Mouse (Mus musculus): ENCODE data around the gene Dgkz. TPM values are rescaled to one million over a fixed set of nuclear protein-coding genes. Genes with fewer than 3 reads are reported as not detected.

Dgkz gene
- total RNA-seq, 2 experiments from 2014 or later: 28.1 to 35.5 TPM

- intact Hi-C loops (cut with DNase I): loop anchor here (2.0 to 5.0 kb wide), 3 partner anchors 13 to 112 kb away; no protein-coding TSS in a partner anchor
- no peak for DNase-seq
Measured at GRCm38 (mm10) chr2:91945483-91945882, 30.2 kb downstream of the Dgkz start, which contains the start of gene Gm9821. Gm9821 (plus strand) TSS chr2:91945703.

- peak; percentile 69 to 80 for DNase-seq
- intact Hi-C loops (cut with DNase I): loop anchor here (2.0 kb wide), 2 partner anchors 14 to 42 kb away; no protein-coding TSS in a partner anchor
Measured at GRCm38 (mm10) chr2:91944170-91944950, 31.3 kb downstream of the Dgkz start.

- DNase-seq: no peak
- intact Hi-C loops (cut with DNase I): no loop called here
Measured at GRCm38 (mm10) chr2:91942356-91942755, 33.3 kb downstream of the Dgkz start.

- intact Hi-C loops (cut with DNase I): loop anchor here (5.0 kb wide), 1 partner anchor 38 kb away; the partner anchor contains the start of gene Dgkz
- no peak for DNase-seq
Measured at GRCm38 (mm10) chr2:91939303-91939935, 36.2 kb downstream of the Dgkz start.

- DNase-seq: no peak
- intact Hi-C loops (cut with DNase I): loop anchor here (5.0 kb wide), 1 partner anchor 41 kb away; the partner anchor contains the start of gene Dgkz
Measured at GRCm38 (mm10) chr2:91936154-91936553, 39.5 kb downstream of the Dgkz start.

DNA sequence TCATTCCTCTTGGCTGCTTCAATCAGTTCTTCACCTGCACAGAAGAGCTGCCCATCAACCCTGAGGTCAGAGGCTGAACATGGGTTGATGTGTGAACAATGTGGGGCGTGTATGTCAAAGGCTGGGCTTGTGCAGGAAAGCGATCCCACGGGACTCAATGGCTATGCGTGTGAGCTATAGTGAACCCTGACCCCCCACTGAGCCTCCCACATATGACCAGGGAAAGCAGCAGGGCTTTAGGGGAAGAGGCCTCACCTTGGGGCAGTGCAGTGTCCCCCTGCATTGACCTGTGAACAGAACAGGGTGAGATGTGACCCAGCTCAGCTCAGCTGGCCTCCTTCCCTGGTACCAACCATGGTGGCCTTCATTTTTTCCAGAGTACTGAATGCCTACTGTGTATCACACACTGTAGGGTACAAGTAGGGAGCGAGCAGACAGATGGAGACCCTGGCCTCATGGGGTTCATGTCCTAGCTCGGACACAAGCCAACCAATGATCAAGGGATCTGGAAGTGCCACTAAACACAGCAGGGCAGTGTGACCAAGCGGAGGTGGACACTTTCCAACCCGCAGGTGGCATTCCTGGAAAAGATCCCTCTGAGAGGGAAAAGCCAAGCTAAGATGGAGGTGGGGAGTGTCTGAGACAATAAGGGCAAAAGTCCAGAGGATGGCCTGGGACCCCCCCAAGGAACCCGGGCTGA is 40.7 kb downstream of the Dgkz start:
- DNase-seq: no peak
- intact Hi-C loops (cut with DNase I): loop anchor here (5.0 kb wide), 1 partner anchor 42 kb away; the partner anchor contains the start of gene Dgkz

DNA sequence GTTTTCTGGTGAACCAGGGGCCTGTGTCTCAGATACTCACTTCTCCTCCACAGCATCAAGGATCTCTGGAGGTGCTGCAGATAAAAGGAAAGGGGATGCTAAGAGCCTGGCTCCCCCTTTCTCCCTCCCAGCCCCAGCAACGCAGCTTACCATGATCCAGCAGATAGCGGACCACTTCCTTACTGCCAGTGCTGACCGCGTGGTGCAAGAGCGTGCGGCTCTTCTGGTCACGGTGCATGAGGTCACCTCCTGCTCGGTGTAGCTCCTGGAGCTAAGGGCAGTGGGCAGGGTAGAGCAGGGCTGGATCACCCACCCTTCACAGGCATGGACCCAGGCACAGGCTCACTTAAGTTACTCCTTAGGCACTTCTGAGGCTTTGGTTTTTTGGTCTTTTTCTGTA is 41.6 kb downstream of the Dgkz start:
- no peak for DNase-seq
- intact Hi-C loops (cut with DNase I): no loop called here

DNA sequence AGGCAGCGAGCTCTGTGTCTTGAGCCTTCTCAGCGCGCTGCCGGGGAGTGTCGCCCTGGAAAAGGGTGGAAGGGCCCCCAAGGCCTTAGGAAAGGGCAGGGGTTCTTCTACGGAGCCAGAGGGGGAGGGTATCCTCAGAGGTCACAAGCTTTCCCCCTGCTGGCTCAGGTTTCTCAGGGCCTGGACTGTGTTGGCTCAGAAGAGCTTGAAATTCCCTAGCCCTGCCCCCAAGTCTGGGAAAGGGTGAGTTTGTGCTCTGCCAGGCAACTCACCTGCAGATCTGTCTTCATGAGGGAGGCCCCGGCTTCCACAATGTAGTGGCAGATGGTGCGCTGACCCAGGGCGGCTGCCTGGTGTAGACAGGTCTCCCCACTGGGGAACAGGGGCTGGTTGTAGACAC is 42.2 kb downstream of the Dgkz start:
- intact Hi-C loops (cut with DNase I): no loop called here
- no peak for DNase-seq

DNA sequence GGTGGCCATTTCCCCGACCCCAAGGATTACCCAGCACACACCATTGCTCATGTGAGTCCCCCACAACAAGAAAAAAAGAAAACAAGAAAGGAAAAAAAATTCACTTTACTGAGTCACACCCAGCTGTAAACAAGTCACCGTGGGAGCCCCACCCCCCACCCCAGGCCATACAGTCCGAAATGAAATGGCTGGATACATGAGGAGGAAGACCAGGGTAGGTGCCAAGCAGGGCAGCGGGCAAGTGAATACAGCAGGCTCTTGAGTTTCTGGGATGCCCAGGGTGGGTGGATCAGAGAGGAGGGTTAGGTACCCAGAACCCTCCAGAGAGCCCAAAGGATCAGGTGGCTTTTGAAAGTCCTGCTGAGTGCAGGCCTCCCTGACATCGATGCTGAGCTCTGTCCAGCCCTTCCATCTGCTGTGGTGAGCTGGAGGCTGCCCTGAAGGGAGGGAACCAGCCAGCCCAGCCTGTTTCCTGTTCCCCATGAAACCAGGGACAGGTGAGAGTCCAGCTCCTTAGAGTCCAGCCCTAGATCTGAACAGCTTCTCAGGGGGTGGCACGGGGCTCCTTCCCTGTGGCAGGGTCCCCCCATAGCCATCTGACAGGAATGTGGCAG is 42.8 kb downstream of the Dgkz start:
- DNase-seq: no peak
- intact Hi-C loops (cut with DNase I): no loop called here

DNA sequence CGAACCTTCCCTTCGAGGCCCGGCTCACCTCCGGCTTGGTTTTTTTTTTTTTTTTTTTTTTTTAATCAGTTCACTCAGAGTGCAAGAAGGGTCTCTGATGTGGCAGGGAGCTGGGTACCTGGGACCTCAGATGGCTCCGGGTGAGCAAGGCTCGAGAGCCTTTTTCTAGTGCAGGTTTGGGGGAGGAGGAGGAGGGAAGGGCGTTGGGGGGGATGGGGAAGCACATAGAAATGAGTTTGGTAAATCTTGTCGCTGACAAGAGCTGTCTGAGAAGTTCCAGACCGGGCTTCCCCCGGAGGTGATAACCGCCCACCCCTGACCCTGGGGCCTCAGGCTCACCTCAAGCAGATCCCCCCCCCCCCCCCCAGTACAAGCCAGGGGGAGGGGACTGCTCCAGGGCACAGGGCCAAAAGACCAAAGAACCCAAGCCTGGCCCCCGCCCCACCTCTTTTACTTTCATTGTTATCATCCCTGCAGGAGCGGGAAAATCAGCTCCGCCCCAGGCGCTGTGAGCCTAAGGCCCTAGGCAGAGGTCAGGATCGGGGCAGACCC is 43.4 kb downstream of the Dgkz start, which contains the start of gene Mdk:
Gene Mdk (minus strand): TSS at position 138 of the 552 bp plus-strand sequence.
- intact Hi-C loops (cut with DNase I): no loop called here
- DNase-seq: no peak

DNA sequence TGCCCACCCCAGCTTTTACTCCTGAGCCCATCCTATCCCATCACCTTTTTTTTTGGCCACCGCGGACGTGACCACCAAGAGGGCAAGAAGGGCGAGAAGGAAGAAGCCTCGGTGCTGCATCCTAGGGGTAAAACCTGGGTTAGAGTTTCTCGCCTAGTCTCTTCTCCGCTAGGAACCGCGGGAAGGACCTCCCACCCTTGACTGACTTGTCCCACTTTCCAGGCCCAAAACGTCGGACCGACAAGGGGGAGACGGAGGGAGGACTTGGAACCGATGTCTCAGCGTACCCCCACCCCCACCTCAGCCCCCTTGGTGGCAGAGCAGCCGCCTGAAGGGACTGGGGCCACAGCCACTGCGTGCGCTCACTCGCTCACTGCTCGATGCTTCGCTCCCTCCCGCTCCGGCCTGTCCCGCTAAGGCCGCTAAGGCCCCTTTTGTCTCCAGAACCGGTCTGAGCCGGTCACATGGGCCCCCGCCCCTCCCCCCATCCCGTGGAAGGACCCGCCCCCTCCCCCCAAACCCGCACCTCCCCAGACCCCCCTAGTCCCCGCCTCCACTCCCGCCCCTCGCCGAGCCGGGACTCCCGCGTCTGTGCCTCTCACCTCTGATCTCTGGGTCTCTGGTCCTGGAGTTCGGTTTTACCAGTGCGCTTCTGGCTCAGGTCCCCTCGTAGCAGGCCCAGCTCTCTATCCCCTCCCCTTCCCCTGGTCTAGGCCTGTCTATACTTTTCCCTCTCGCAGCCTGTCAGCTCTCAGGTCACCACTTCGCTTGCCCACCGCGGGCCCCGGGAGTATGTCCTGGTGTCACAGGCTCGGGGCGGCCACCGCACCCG is 44.1 kb downstream of the Dgkz start:
- DNase-seq: no peak
- intact Hi-C loops (cut with DNase I): no loop called here

DNA sequence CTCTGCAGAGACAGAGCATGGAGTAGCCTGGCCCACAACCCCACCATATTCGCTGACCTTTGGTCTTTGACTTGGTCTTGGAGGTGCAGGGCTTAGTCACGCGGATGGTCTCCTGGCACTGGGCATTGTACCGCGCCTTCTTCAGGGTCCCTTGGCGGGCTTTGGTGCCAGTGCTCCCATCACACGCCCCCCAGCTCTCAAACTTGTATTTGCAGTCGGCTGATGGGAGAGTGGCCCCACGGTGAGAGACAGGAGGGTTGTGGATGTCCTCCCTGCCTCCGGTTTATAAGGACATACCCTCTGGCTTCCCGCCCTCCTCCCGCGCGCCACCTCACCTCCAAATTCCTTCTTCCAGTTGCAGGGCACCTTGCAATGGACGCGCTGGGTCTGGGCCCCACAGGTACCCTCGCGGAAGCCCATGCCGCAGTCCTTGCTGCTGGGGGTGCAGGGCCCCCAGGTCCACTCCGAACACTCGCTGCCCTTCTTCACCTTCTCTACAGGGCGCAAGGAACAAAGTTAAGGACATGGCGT is 44.8 kb downstream of the Dgkz start:
- intact Hi-C loops (cut with DNase I): no loop called here
- DNase-seq: no peak

DNA sequence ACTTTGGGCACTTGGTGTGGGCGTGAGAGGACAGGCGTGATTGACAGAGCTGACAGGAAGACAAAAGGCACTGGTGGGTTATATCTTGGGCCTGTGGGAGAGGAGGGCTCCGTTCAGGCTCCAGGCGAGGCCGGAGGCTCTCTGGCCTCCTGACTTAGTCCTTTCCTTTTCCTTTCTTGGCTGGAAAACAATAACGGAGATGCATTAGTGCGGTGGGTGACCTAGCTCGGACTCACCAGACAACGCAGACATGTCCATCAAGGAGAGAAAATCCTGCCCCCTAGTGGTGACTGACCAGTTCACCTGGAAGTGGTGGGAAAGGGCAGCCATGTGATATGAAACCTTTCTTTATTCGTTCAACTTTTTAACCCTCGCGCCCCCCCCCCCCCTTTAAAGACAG is 45.7 kb downstream of the Dgkz start:
- intact Hi-C loops (cut with DNase I): loop anchor here (10.0 kb wide), 1 partner anchor 225 kb away; no protein-coding TSS in a partner anchor
- DNase-seq: no peak

DNA sequence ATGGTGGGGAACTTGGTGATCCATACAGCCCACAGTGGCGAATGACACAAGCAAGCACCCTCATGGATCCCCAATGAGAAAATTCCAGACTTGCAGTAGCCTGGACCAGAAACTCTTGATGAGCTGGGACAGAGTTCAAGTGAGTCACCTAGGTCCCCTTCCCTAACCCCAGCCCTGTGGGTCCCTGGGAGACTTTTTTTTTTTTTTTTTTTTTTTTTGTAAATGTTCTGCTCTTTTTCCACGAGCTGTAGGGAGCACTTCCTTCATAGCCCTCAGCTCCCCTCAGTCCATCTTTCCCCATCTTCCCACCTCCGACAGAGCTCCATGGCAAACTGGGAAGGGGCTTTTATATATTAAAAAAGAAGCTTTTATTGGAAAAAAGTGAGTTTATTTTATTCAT is 46.2 kb downstream of the Dgkz start:
- DNase-seq: no peak
- intact Hi-C loops (cut with DNase I): loop anchor here (10.0 kb wide), 1 partner anchor 225 kb away; no protein-coding TSS in a partner anchor

GRCm38 (mm10) chr2:91928534-91929350 is 46.9 kb downstream of the Dgkz start:
- intact Hi-C loops (cut with DNase I): loop anchor here (10.0 kb wide), 1 partner anchor 224 kb away; no protein-coding TSS in a partner anchor
- DNase-seq: no peak

GRCm38 (mm10) chr2:91927826-91928533 is 47.7 kb downstream of the Dgkz start:
- DNase-seq: peak in 1 of 2 experiments; percentile 70
- intact Hi-C loops (cut with DNase I): loop anchor here (10.0 kb wide), 1 partner anchor 223 kb away; no protein-coding TSS in a partner anchor

- DNase-seq: no peak
- intact Hi-C loops (cut with DNase I): loop anchor here (10.0 kb wide), 1 partner anchor 222 kb away; no protein-coding TSS in a partner anchor
Measured at GRCm38 (mm10) chr2:91926949-91927348, 48.7 kb downstream of the Dgkz start, which contains the start of gene Chrm4. Chrm4 (plus strand) TSS chr2:91927249.

Data from gastrocnemius, postnatal 36 days (tissue).